Mouse (Mus musculus) stomach, postnatal 0 days (tissue): ENCODE results near the gene Pde10a.

Experiments used
- CTCF ChIP-seq: IDR thresholded peaks from 2 replicates; pipeline ENCODE4 v1.5.1; 2016; ENCODE audit warnings: antibody characterized with exemption, low read depth, mild to moderate bottlenecking, moderate library complexity
- EP300 ChIP-seq: optimal IDR thresholded peaks from 2 replicates; pipeline ENCODE3; 2016; ENCODE audit warnings: antibody characterized with exemption

GRCm38 (mm10) chr17:8648310-8648709, 123.1 kb downstream of the Pde10a start:
- no peak for TF ChIP-seq EP300
- no peak for TF ChIP-seq CTCF
